Mouse (Mus musculus) lung, postnatal 0 days (tissue): ENCODE measurements at regions not wholly inside any gene's neighbourhood (a gene's known extent, or its start where the extent isn't known, plus 50 kb on each side); places are given as distances from the start of the nearest gene placed in this dataset.

ENCODE experiments used
- ATAC-seq: fragments of 200-750 bp; cut with Nextera tagmentation; 2 replicates; pipeline ENCODE4 v1.8.0; 2017; ENCODE audit warnings: moderate library complexity
- DNase-seq: peaks from one replicate; pipeline ENCODE4 v3.0.0-alpha.2; 2016; ENCODE audit warnings: low spot score
- H3K27ac ChIP-seq: fragments of 300-500 bp; sonication (generic); 2 replicates; pipeline ENCODE4 v1.5.1; 2014; ENCODE audit warnings: antibody characterized with exemption, mild to moderate bottlenecking, low read length, mixed read lengths
- H3K27me3 ChIP-seq: fragments of 300-500 bp; sonication (generic); replicated peaks from 2 replicates; pipeline ENCODE4 v1.6.1; 2014; ENCODE audit warnings: low read length, mixed read lengths; ENCODE audit not compliant: insufficient read depth
- H3K36me3 ChIP-seq: fragments of 300-500 bp; sonication (generic); 2 replicates; pipeline ENCODE4 v1.6.1; 2014; ENCODE audit warnings: low read length, mixed read lengths; ENCODE audit not compliant: insufficient read depth
- H3K4me1 ChIP-seq: fragments of 300-500 bp; sonication (generic); 2 replicates; pipeline ENCODE4 v1.6.1; 2014; ENCODE audit warnings: antibody characterized with exemption, low read depth, low read length, mixed read lengths; ENCODE audit not compliant: insufficient read depth
- H3K4me2 ChIP-seq: fragments of 300-500 bp; sonication (generic); replicated peaks from 2 replicates; pipeline ENCODE4 v1.6.1; 2014; ENCODE audit warnings: low read depth, mild to moderate bottlenecking, low read length, moderate library complexity, mixed read lengths
- H3K4me3 ChIP-seq: fragments of 300-500 bp; sonication (generic); 2 replicates; pipeline ENCODE4 v1.5.1; 2014; ENCODE audit warnings: low read depth, low read length
- H3K9ac ChIP-seq: fragments of 300-500 bp; sonication (generic); replicated peaks from 2 replicates; pipeline ENCODE4 v1.6.1; 2014; ENCODE audit warnings: low read depth, mild to moderate bottlenecking
- H3K9me3 ChIP-seq: fragments of 300-500 bp; sonication (generic); 2 replicates; pipeline ENCODE4 v1.6.1; 2016; ENCODE audit warnings: low read length, mixed read lengths
- CTCF ChIP-seq: IDR thresholded peaks from 2 replicates; pipeline ENCODE4 v1.5.1; 2016; ENCODE audit warnings: antibody characterized with exemption, mild to moderate bottlenecking
- EP300 ChIP-seq: IDR thresholded peaks from 2 replicates; pipeline ENCODE4 v1.6.1; 2016; ENCODE audit warnings: antibody characterized with exemption, mild to moderate bottlenecking, control low read depth
- WGBS: fragments of 180-500 bp; shearing (Covaris S2); extraction: QIAGEN DNeasy Blood & Tissue Kit; methylation state at CpG from one replicate; pipeline ENCODE4 v1.1.7; 2014; 5-methylcytosine and 5-hydroxymethylcytosine counted together

GRCm38 (mm10) chr3:102366188-102366587 is 103.5 kb upstream of the Ngf start:
- WGBS: 45% methylated on average over 6 of the region's 6 CpGs
- H3K27me3 ChIP-seq: no peaks in the 10 kb centered on the region
- DNase-seq: no peak
- no peak overlapping the region for H3K9ac ChIP-seq
- no peaks in the 10 kb centered on the region for H3K36me3 ChIP-seq
- no peaks in the 10 kb centered on the region for H3K9me3 ChIP-seq
- H3K4me2 ChIP-seq: no peak overlapping the region
- no peak for TF ChIP-seq CTCF
- TF ChIP-seq EP300: no peak
- no peak overlapping the region for H3K27ac ChIP-seq
- no peak overlapping the region for H3K4me3 ChIP-seq
- H3K4me1 ChIP-seq: no peaks in the 10 kb centered on the region
- ATAC-seq: no peak

- Histone ChIP-seq H3K9me3 (no peaks in the 10 kb centered on the region), H3K4me3 (no peak overlapping the region), H3K4me2 (no peak overlapping the region), H3K4me1 (no peaks in the 10 kb centered on the region), H3K27me3 (no peaks in the 10 kb centered on the region), H3K9ac (no peak overlapping the region), H3K27ac (no peak overlapping the region), H3K36me3 (no peaks in the 10 kb centered on the region)
- 81% methylated on average over 5 of the region's 5 CpGs for WGBS
- TF ChIP-seq CTCF (no peak), EP300 (no peak)
- DNase-seq (no peak), ATAC-seq (no peak)
Observed at GRCm38 (mm10) chr3:102364326-102364935, 105.3 kb upstream of the Ngf start.

- Histone ChIP-seq H3K4me2 (no peak overlapping the region), H3K27ac (no peak overlapping the region), H3K9ac (no peak overlapping the region), H3K9me3 (no peaks in the 10 kb centered on the region), H3K4me1 (no peaks in the 10 kb centered on the region), H3K27me3 (no peaks in the 10 kb centered on the region), H3K4me3 (no peak overlapping the region), H3K36me3 (no peaks in the 10 kb centered on the region)
- TF ChIP-seq EP300 (no peak), CTCF (no peak)
- DNase-seq: no peak
- 40% methylated on average over 9 of the region's 9 CpGs for WGBS
- ATAC-seq: no peak
Observed at GRCm38 (mm10) chr3:102360732-102361280, 108.9 kb upstream of the Ngf start.

- no peaks in the 10 kb centered on the region for H3K4me1 ChIP-seq
- H3K27me3 ChIP-seq: no peaks in the 10 kb centered on the region
- no peak overlapping the region for H3K9ac ChIP-seq
- DNase-seq (no peak), ATAC-seq (no peak)
- 84% methylated on average over 4 of the region's 4 CpGs for WGBS
- no peaks in the 10 kb centered on the region for H3K9me3 ChIP-seq
- no peak overlapping the region for H3K4me3 ChIP-seq
- no peak for TF ChIP-seq CTCF
- TF ChIP-seq EP300: no peak
- no peaks in the 10 kb centered on the region for H3K36me3 ChIP-seq
- no peak overlapping the region for H3K4me2 ChIP-seq
- no peak overlapping the region for H3K27ac ChIP-seq
Observed at GRCm38 (mm10) chr3:102358801-102359200, 110.9 kb upstream of the Ngf start.

GRCm38 (mm10) chr3:102357062-102357610 is 112.6 kb upstream of the Ngf start:
- H3K4me2 ChIP-seq: no peak overlapping the region
- DNase-seq (no peak), ATAC-seq (no peak)
- WGBS: 77% methylated on average over 7 of the region's 7 CpGs
- H3K4me3 ChIP-seq: no peak overlapping the region
- H3K4me1 ChIP-seq: no peaks in the 10 kb centered on the region
- no peak overlapping the region for H3K27ac ChIP-seq
- no peaks in the 10 kb centered on the region for H3K9me3 ChIP-seq
- no peak overlapping the region for H3K9ac ChIP-seq
- H3K27me3 ChIP-seq: no peaks in the 10 kb centered on the region
- no peaks in the 10 kb centered on the region for H3K36me3 ChIP-seq
- TF ChIP-seq CTCF (no peak), EP300 (no peak)

- H3K9me3 ChIP-seq: no peaks in the 10 kb centered on the region
- no peaks in the 10 kb centered on the region for H3K36me3 ChIP-seq
- no peak for DNase-seq
- no peaks in the 10 kb centered on the region for H3K27me3 ChIP-seq
- TF ChIP-seq EP300 (no peak), CTCF (no peak)
- H3K9ac ChIP-seq: no peak overlapping the region
- H3K4me3 ChIP-seq: no peak overlapping the region
- WGBS: 86% methylated on average over 2 of the region's 2 CpGs
- ATAC-seq: no peak
- no peak overlapping the region for H3K4me2 ChIP-seq
- no peaks in the 10 kb centered on the region for H3K4me1 ChIP-seq
- H3K27ac ChIP-seq: no peak overlapping the region
Observed at GRCm38 (mm10) chr3:102355352-102355751, 114.4 kb upstream of the Ngf start.
